Mouse (Mus musculus) thymus, postnatal 25 days (tissue): Measurements from ENCODE around the gene Crnkl1.

Experiments used
- DNase-seq: peaks from one replicate; pipeline ENCODE4 v3.0.0; 2022

The Crnkl1 gene

DNA sequence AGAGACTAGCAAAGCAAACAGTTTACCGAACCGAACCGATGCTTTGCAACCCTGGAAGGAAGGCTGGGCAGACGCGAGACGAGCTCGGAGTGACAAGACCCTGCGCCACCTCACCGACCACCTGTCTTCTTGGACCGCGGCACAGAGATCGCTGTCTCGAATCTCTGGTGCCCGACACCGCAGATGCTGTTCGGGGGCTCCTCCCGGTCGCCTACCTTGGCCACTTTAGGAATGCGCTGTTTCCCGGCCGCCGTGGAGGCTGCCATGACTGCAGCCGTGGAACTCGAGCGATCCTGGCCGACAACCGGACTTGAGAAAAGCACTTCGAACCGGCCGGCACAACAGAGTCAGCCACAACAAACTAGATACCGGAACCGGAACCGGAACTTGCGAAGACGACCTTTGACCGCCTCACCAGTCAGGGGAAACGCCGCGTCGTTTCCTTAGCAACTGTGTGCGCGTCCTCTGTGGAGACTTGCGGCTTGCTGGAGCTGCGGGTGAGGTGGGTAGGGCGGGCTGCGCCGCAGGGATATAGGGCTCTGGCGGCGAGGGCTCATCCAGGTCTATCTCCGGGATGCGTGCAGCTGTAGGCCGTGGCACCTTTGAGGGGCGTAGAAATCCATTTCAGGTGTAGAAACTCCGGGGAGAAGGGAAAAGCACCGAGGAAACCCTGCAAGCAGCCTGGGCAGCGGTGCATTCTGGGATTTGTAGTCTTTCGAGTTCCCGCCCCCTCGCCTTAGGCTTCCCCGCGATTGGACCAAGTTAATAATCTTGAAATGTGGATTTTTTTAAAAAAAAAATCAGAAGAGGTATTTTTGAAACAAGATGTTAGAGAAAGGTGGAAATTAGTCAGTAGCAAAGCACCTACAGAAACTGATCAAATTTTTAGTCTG, at the start of gene Crnkl1, which contains the start of gene Cfap61:
Gene Crnkl1, minus strand, starts transcription at position 676 of the 893 bp plus-strand sequence.
Gene Cfap61, plus strand, starts transcription at position 446 of the 893 bp plus-strand sequence.
- peak; percentile 91 for DNase-seq

- no peak for DNase-seq
These were observed 47.7 kb upstream of the Crnkl1 start for GRCm38 (mm10) chr2:145982317-145983045.

- no peak for DNase-seq
These were observed 46.9 kb upstream of the Crnkl1 start for GRCm38 (mm10) chr2:145981699-145982112.

- no peak for DNase-seq
These were observed 46.1 kb upstream of the Crnkl1 start for GRCm38 (mm10) chr2:145980881-145981280.

GRCm38 (mm10) chr2:145979616-145980015, 44.8 kb upstream of the Crnkl1 start:
- DNase-seq = no peak

GRCm38 (mm10) chr2:145972571-145972970, 37.8 kb upstream of the Crnkl1 start:
- no peak for DNase-seq

GRCm38 (mm10) chr2:145971237-145972010, 36.6 kb upstream of the Crnkl1 start:
- DNase-seq = no peak

GRCm38 (mm10) chr2:145970751-145971150, 35.9 kb upstream of the Crnkl1 start:
- no peak for DNase-seq

DNA sequence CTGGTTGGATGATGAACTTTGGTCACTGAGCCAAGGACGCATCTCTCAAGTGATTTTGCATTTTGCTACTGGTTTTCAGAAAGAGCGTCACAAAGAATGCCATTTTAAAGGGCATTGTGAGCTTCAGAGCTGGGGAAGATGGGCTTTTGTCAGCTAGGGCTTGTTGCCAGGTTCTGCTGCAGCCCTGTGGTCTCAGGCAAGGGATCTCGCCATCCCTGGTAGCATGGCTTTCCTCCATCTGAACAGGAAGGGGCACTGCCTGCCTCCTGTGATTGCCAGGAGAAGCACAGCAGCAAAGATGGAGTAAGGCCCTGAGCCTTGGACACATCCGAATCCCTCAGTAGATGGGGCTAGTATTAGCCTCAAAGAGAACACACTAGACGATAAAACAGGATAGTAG, 27.0 kb upstream of the Crnkl1 start:
- no peak for DNase-seq

DNA sequence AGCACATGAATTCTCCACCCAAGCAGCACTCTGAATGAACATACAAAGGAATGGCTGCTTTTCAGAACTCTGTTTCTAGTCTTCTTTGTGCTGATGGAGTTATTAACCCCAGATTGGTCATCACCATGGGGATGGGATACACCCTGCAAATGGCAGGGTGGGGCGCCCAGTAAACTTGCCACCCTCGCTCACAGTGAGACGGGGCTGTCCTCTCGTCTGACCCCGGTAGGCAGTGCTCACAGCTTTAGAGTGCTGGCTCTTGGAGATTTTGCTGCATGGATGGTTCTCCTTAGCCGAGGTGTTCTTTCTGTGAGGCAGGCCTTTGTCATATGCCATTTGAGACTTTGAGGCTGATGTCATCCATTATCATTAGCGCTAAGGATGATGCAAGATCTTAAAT, 23.7 kb upstream of the Crnkl1 start:
- DNase-seq = no peak

GRCm38 (mm10) chr2:145958097-145958496, 23.3 kb upstream of the Crnkl1 start:
- no peak for DNase-seq

GRCm38 (mm10) chr2:145957450-145957849, 22.6 kb upstream of the Crnkl1 start:
- no peak for DNase-seq

GRCm38 (mm10) chr2:145956318-145956717, 21.5 kb upstream of the Crnkl1 start:
- DNase-seq = no peak

GRCm38 (mm10) chr2:145955844-145956243, 21.0 kb upstream of the Crnkl1 start:
- no peak for DNase-seq

GRCm38 (mm10) chr2:145952726-145953125, 17.9 kb upstream of the Crnkl1 start:
- DNase-seq = no peak

- no peak for DNase-seq
These were observed 15.4 kb upstream of the Crnkl1 start for GRCm38 (mm10) chr2:145950239-145950638.

DNA sequence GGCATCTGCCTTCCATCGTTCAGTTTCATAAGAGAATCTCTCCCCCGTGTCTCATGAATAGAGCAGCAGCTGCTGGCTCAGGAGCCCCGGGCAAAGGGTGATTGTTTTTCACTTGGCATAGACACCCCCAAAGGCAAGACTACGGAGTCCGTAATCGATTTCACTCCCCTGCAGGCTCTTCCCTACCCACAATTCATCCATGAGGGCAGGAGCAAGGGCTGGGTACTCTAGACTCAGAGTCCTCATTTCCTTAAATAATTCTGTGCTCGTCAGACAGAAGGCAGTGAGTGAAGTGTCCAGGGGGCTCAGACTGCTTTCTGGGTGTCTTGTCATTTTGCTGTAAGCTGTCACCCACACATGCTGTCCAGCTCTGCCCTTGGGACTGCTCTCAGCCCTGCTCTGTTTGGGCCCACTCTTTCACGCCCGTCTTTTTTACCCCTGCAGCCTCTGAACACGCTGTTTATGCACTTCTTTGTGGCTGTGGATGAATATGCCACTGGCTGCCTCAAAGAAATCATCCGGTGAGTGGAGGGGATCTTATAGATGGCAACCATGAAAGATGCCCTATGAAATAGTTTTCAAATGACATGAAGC, 14.8 kb upstream of the Crnkl1 start:
- DNase-seq = no peak

DNA sequence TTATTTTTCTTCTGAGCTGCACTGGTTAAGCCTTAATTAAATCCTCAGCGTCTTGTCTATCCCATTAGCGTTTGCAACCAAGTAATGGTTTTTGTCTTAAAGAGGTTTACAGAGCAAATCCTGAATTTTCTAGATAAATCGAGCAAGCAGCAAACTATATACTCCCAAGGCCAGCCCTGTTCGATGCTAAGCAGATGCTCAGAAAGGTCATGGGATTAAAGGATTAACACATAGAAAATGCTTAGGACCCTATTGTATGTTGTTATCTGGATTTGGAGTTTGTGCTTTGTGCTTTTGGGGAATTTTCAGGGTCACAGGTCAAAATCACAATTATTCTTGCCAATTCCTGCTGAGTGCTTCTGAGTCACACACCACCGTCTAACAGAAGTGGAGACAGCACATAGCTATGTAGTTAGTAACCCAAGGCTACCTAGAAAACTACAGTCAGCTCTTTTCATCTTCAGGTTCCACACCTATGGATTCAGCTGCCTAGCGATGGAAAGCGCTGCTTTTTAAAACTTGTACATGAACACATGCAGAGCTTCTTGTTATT, 13.7 kb upstream of the Crnkl1 start:
- DNase-seq = no peak

DNA sequence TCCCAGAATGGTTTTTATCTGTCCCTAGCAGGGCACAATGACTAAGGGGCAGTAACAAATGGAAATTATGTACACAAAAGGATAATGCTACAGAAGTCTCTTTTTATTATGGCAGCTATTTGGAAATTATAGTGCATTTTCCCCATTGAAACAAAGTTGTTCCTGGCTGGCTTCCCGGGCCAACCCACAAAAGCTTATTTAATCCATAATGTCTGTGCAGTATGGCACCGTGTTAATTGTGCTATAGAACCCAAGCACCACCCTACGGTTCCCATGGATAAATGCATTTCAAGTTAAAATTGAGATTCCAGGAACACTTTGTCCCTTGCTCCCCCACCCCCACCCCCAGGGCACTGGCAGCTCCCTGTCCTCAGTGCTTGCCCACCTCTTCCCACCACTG, 9.5 kb upstream of the Crnkl1 start:
- no peak for DNase-seq

DNA sequence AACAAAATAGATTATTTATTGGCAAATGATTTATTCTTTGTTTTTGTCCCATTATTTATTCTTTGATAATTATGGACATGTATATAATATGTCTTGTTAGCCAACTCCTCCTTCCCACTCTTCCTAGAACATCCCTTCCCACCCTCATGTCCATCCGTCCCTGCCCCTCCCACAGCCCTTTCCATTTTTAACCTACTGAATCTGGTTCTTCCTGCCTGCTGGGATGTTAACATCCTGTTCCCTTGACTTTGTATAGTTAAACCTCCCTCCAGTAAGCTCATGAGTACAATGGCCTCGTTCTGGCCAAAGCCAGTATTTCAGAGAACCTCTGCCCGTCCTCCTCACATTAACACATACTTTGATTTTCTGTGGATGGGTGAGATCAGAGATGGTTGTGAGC, 6.6 kb upstream of the Crnkl1 start:
- no peak for DNase-seq

- no peak for DNase-seq
These were observed 2.2 kb upstream of the Crnkl1 start for GRCm38 (mm10) chr2:145936975-145937374.

DNA sequence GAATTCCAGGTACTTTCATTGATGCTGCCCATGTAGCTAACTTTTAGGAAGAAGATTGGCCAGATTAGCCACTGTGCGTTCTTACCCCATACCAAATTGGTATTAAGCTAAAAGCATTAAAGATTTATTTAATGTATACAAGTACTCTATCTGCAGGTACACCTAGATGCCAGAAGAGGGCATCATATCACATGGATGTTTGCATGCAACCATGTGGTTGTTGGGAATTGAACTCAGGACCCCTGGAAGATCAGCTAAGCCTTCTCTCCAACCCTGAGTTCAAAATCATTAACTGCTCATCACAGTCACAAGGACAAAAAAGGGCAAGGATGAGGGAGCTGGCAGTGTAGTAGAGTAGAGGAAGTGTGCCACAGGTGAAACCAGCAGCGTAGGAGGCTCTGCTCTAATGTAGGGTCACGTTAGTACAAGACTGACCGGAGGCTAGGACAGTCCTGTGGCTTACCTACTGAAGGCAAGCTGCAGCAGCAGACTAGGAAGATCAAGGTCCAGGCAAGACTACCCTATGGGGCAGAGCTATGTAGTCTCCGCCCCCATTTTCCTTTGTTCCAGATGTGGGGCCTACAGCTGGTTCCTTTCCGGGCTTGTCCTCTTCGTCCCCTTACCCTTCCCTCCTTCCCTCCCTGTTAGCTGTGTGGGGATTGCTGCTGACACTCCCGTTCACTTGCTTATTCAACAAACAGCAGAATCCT, 13.7 kb downstream of the Crnkl1 start:
- no peak for DNase-seq
